Mouse (Mus musculus): ENCODE measurements at regions not wholly inside any gene's neighbourhood (a gene's known extent, or its start where the extent isn't known, plus 50 kb on each side); places are given as distances from the start of the nearest gene placed in this dataset.
"Not testable (repeated sequence)": the region's sequence is repeated elsewhere in the genome, so short reads cannot be mapped to it uniquely, and the experiment has no call there.

DNA sequence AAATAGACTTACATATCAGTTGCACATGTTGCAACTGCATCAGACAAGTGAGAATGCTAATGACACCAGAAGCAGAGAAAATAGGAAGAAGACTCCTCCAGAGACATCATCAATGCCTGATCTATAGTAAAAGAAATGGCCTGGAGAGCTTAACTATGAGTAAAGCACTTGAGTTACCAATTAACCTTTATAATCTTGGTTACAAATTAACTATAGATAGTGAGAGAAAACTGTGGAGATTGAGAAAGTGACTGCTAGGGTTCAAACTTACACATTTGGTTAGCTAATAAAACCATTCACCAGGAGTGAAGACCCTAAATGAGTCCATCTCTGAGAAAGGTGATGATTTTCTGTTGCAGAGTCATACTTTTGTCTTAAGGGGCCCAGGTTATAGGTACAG, 307.4 kb downstream of the Phex start:
- DNase-seq, result no peak

DNA sequence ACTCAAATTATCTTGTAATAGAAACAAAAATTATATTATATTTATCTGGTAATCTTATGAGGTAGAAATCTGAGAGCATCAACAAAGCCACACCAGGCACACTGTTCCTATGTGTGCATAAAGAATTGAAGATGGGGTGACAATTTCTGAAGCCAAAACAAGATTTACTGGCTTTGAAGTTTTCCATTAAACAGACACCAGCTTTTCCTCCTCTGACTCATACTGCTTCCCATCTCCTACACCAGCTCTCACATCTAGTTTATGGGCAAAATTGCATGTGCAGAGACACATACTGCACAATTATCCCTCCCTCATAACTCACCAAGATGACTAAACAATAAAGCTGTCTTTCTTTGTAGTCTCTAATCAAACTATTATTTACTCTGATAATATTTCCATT, 335.1 kb downstream of the Phex start:
- no peak for DNase-seq

DNA sequence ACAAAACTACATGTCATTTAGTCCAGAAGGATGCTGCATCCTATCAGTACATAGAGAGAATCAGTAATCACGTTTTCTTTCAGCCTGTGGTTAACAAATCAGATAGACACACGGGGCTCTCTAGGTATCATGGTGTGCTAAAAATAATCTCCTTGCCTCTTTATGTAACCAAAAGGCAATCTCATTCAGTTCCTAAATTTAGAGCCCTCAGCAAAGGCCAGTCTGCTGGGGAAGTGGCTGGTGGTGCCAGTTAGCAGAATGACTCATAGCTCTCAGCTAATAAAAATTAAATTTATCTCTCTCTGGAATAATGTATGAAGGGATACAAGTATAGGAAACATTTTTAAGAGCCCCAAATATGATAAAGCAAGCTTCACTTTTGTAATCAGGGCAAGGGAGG, 335.5 kb downstream of the Phex start:
- peak; percentile 40 to 42 for DNase-seq

DNA sequence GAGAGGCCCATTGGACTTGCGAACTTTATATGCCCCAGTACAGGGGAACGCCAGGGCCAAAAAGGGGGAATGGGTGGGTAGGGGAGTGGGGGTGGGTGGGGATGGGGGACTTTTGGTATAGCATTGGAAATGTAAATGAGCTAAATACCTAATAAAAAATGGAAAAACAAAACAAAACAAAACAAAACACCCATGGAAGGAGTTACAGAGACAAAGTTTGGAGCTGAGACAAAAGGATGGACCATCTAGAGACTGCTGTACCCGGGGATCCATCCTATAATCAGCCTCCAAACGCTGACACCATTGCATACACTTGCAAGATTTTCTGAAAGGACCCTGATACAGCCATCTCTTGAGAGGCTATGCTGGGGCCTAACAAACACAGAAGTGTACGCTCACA, 337.1 kb downstream of the Phex start:
- DNase-seq, result not testable (repeated sequence)

DNA sequence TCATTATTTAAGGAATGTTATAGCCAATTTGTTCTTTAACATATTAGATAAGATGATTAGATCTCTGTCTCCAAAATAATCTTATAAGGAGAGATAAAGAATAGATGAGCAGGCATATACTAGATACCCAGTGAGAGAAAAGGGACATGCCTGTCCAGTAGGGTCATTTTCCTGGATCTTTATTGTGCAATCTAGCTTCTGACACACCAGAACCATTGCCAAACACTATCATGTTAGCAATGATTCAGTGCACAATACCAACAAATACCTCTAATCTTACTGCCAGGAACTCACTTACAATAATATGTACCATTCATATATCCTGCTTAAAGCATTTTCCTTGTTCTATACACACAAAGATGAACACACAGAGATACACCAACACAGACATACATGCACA, 338.9 kb downstream of the Phex start:
- no peak for DNase-seq

DNA sequence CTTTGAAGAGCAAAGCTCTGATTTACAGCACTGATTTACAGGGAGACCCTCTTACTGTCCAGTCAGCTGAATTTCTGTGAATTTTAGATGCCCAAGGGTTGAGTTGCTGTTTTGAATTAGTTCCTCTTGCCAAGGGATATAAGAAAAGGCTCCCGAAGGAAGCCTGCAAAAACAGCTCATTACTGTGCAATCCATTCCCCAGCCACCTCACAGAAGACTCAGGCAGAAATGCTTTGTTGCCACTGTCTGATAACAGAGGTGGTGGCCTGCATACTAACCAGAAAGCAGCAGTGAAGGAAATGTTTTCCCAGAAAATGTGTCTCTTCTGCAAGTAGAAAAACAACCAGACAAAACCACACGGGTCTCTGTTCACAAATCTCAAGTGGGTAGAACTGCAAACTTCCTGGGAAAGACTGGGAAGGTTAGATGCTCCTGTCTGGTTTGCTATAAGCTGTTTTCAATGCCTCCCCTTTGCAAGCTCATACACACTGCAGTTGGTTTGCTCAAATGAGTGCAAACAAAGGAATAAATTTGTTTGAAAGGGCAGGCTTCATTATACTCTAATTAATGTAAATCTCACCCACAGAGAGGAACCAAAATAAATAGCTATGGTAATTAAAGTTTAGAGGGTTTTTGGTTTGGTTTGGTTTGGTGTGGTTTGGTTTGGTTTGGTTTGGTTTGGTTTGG, 363.3 kb downstream of the Phex start:
- no peak for DNase-seq

DNA sequence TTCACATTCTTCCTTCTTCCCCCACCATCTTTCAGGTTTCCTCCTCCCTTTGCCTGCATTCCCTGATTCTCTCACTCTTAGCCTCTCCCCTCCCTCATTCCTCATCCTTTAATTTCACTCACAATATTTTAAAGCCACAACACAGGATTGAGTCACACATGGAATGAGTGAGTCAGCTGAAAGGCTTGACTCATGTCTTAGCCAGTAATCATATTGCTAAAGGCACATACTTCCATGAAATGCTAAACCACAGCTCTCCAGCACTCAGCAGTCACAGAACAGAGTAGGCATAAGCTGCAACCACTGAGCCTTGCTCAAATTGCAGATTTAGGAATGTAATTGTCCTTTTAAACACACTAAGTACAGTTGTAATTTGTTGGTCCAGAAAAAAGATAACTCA, 386.2 kb downstream of the Phex start:
- no peak for DNase-seq

DNA sequence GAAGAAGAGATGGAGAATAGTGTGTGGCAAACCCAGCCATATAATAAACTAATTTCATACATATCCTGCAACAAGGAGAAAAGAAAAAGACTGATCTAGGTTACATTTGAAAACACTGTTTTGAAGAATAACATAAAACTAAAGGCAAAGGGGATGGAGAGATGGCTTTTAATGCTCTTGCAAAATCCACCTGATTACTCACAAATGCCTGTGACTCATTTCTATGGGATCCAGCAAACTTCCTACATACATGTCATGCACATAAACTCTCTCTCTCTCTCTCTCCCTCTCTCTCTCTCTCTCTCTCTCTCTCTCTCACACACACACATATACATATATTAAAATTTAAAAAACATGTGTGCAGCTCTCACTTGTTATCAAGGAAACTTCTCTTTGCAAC, 390.8 kb downstream of the Phex start:
- no peak for DNase-seq

DNA sequence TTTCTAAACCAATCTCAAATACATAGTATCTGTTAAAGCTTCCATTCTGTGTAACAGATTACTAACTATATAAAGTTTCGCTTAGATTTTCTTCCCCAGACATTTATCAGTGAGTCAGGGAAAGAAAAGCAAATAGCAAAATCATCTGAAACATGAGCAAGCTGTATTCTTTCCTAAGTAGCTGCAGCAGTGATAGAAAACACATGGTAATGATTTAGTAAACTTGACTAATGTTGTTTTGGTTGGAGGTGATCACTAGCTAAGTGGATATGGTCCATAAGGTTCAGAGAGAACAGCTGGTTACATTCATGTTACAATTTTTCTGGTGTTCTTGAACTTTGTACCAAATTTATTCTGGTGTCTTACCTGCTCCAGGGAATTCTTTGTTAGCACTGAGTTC, 393.3 kb downstream of the Phex start:
- no peak for DNase-seq

DNA sequence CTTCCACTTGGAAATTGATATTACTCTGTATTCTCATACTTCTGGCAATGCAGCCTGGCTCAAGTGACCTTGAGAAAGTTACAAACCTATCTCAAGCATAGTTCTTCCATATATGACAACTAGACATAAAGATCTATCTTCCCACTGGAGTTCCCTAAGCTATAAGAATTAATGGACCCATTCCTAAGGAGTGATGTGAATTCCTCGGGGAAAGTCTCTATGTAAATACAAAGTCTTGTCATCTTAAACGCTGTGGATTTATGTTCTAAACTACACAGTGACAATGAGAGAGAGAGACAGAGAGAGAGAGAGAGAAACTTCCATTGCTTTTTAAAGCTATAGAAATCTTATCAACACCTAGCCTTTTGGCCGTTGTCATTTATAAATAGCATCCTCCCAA, 394.8 kb downstream of the Phex start:
- DNase-seq, result no peak

DNA sequence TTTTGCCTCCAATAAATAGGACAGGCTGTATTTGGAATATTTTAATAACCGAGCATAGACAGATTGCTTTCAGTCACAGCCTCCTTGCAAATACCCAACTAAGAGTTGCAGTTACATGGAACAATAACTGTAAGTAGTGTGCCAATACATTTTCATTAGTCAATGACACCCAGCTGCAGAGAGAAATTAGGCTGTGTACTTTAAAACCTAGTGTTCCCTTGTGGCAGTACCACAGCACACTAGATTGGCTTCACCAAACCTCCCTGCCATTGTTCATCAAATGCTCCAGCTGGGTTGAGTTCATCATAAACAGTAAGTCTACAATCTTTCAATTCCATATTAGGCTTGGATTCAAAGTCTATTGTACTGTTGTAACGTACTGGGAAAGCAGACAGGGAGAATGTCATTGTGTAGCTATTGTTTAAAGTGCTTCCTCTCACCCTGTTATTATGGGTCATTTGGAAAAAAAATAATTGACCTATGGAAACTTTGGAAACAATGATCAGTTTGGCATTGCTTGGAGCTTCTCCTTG, 425.1 kb downstream of the Phex start:
- DNase-seq, result no peak

DNA sequence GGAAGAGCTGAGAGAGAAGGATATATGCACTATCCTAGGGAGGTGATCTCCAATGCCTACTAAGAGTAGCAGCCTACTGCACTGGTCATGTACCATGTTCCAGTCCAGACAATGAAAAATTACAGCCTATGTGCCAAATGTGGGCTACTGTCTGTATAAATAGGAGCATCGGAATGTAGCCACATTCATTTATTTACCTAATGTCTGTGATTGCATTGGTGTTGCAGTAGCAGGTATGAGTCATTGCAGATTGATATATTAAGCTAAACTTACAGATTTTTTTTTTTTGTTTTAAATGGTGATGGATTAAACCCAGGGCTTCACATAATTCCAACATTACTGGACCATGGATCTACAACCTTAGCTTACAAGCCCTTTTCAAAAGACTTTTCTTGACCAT, 468.0 kb downstream of the Phex start:
- no peak for DNase-seq

DNA sequence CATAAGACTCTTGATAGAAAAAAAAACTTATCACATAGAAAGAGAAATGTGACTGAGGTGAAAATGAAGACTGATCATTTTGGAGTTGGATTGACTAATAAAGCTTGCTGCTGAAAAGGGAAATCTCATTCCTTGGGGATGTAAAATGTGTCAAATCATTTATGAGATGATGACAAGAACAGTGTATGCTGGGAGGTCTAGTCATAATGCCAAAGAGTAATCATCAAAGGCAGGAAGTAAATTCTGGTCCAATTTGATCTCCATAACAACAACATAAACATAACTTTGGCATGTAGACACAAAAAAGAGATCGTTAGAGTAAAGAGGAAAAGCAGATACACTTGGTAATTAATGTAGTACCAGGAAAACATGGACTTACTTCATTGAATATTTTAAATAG, 470.9 kb downstream of the Phex start:
- no peak for DNase-seq

DNA sequence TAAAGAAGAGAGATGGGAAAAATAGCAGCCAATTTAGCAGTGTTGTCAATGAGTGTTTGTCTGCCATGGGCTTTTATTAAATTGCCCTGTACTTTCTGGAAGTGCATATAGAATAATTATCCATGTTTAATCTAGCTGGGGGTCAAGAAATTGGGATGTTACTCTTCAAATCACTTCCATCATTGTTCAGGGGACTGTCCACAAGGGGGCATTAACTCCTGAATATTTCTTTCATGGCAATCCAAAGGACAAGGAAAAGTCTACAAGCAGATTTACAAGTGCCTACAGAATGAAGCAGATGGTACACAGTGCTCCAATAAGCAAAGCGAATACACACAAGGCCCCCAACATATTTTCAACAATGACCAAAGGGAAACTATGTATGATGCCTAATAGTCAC, 501.7 kb downstream of the Phex start:
- DNase-seq, result no peak
